Mouse (Mus musculus) adrenal gland, adult 18-20 months (tissue): Measurements from ENCODE around the gene Phldb1. TPM values are rescaled to one million over a fixed set of nuclear protein-coding genes. Genes with fewer than 3 reads are reported as not detected.
A peak's percentile ranks its signal among the peaks of the same experiment; 100 is the strongest.

ENCODE experiments used
- DNase-seq, 2 experiments: peaks; one replicate each; pipeline ENCODE4 v3.0.0; 2021 to 2022; ENCODE audit warnings: low spot score in 2 of 2
- total RNA-seq, 2 experiments: library from RNA; stranded (reverse); gene quantifications; 1 replicate in 1 of 2; 2 replicates in 1 of 2; pipeline ENCODE4 v1.2.3; 2021

Gene Phldb1
- total RNA-seq, 2 experiments from 2014 or later, result 24.1 to 60.8 TPM

DNA sequence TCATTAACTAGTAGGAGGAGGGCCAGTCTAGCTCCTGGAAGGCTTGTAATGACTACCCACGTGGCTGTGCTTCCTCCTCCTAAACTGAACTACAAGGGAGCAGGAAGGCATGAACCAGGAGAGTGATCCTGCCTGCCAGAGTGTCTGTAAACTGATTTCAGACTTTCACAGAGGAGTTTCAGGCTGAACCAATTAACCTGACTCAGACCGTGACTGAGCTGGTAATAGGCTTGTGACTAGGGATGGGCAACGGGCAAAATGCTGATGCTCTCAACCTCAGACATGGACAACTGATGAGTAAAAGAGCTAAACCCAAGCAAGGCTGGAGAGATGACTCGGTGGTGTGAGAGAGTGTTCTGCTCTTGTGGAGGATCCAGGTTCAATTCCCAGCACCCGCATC is 7.6 kb downstream of the Phldb1 start:
- no peak for DNase-seq

GRCm38 (mm10) chr9:44726431-44727146 is 8.4 kb downstream of the Phldb1 start:
- DNase-seq, result no peak

- DNase-seq, result no peak
These were observed 10.3 kb downstream of the Phldb1 start for GRCm38 (mm10) chr9:44724665-44725064.

DNA sequence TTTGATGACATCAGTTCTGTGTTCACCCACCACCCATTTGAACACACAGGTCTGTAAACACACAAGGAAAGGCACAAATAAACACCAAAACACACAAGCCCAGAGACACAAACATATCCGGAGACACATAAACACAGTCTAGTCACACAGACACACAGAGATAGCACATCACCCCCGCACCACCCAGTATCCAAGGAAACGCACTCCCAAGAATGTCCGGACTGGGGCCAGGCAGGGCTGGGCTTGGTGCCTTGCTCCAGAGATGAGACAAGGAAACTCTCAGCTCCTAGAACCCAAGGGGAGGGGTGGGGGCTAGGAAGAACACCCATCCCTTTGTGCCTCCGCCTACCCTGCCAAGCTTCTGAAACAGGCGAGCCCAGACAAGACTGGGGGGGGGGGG is 10.8 kb downstream of the Phldb1 start:
- no peak for DNase-seq

DNA sequence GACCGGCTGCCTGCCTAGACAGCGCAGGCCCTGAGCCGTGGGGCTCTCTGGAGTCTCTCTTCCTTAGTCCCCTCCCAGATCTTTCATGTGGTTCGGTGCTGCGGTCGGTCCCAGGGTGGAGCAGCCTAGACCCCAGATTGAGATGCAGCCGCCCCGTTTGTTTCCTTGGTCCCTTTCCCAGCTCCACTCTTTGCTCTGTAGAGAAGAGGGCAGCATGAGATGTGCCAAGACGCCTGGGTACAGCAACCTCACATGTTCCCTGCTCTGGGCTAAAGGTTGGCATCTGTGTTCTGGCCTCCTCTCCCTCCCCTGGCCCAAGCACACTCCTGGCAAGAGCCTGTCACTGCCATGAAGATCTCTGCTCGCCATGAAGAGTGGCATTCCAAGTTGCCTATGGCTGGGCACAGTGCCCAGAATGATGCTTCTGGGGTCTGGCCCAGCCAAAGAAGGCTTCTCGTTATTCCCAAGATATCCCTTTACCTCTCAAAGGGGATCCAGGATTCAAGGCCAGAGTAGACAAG is 11.4 kb downstream of the Phldb1 start:
- DNase-seq, result no peak

GRCm38 (mm10) chr9:44723008-44723407 is 12.0 kb downstream of the Phldb1 start:
- DNase-seq, result no peak

- DNase-seq, result no peak
These were observed 12.4 kb downstream of the Phldb1 start for GRCm38 (mm10) chr9:44722575-44722974.

- no peak for DNase-seq
These were observed 13.2 kb downstream of the Phldb1 start for GRCm38 (mm10) chr9:44721877-44722186.

GRCm38 (mm10) chr9:44721154-44721876 is 13.7 kb downstream of the Phldb1 start:
- DNase-seq, result peak; percentile 73 to 84

- DNase-seq, result no peak
These were observed 14.4 kb downstream of the Phldb1 start for GRCm38 (mm10) chr9:44720358-44721153.

DNA sequence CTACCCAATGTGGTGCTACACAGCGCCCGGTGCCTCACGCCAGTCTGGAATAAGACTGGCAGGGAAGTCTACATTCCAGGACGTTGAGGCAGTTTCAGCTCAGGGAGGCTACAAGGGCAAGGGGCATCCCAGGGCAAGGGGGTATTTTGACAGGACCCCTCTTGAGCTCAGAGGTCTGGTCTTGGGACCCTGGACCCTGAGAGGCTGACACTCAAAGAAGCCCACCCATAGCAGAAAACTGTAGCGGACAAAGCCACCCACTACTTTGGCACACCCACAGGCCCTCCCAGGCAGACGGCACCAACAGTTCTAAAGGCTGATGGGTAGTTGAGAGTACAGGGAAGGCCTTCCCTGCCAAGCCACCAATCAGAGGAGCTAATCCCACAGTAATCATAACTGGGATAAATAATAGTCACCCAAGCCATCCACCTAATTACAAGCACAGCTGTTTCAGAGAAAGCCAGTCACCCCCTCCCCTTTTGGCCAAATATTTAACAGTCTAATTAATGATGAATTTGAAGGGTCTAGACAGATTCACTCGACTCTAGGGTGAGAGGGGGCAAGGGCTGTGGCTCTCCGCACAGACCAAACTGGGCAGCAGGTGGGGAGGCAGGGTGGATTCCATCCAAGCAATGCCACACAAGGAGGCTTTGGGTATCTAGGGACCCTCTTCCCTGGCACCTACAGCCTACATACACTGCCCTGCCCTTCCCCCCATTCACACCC is 15.2 kb downstream of the Phldb1 start:
- no peak for DNase-seq

GRCm38 (mm10) chr9:44718937-44719631 is 15.9 kb downstream of the Phldb1 start:
- no peak for DNase-seq

GRCm38 (mm10) chr9:44717822-44718242 is 17.2 kb downstream of the Phldb1 start:
- no peak for DNase-seq

DNA sequence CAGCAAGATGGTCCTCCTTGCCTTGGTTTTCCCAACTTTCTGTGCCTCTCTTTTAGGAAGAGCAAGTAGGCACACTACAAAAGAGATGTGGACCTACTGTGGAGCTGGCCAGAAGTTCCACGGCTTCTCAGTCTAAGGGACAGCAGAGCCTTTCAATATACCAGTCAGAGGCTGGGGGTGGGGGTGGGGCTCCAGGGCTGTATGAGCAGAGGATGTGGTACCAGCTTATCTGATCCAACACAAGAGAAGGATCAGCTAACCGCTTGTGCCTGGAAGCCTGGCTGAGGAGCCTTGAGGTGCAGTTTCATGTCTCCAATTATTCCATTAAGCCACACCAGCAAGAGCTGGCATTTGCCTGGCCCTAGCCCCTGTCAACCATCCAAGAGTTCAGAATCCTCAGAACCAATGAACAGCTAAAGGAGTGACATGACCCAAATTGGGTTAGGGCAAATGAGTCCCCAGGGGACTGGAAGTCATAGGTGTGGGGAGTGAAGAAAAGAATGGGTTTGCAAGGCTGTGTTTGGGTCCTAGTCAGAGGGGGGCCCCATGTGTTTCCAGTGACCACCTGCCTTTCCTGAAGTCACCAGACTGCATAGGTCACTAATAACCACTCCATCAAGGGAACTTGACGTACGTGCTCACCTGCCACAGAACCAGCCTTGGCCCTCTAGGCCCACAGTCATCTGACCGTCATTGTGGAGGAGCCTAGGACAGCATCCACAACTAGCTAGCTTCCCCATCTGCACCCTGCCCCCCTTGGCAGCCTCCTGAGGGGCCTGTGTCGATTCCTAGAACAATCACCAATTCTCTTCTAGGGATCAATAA is 17.8 kb downstream of the Phldb1 start:
- no peak for DNase-seq

DNA sequence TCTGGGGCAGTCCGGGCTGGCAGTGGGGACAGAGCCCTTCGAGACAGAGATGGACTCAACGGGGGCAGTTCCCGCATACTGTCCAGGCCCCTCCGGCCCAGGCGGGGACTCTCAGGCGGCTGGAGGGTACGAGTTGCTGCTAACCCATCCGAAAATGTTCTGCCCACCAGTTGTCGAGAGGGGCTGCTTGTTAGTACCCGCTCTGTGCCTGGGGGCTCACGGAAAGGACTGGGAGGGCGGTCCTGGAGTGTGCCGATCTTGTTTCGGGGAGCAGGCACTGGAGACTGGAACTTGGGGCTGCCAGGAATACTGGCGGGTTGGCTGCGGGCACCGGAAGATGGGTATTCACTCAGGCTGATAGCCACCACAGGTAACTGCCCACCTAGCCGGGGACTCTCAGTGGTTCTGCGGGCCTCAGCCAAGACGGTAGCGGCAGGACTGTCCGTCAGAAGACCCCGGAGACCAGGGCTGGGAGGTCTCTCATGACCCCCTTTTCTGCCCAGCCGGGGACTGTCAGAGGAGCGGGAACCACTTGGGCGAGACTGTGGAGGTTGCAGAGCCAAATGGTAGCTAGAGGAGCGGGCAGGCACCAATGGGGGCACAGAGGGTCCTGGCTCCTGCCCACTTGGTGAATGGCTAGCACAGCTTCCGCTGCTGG is 19.2 kb downstream of the Phldb1 start:
- DNase-seq, result no peak

DNA sequence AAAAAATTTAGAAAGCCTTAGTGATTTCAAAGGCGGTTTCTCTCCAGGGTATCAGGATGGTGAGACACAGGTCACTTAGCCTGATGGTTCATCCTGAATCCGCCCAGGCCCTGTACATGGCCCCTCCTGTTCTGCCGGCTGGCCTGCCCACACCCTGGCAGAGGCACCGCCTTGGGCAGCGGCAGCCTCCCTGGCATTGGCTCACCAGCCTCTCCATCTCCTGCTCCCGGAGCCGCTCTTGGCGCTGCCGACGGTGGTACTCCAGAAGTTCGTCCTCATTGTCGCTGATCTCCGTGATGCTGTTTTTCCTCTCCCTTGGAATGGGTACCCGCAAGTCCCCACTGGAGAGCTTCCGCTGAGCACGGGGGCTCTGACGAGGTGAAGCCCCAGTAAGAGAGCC is 19.9 kb downstream of the Phldb1 start:
- DNase-seq, result no peak

- no peak for DNase-seq
These were observed 21.4 kb downstream of the Phldb1 start for GRCm38 (mm10) chr9:44713574-44713973.

- no peak for DNase-seq
These were observed 21.9 kb downstream of the Phldb1 start for GRCm38 (mm10) chr9:44713080-44713479.

GRCm38 (mm10) chr9:44711602-44712001 is 23.4 kb downstream of the Phldb1 start:
- DNase-seq, result no peak
